Mouse (Mus musculus) neural tube, postnatal 0 days (tissue): ENCODE results near the gene Ppif. TPM values are rescaled to one million over a fixed set of nuclear protein-coding genes. Genes with fewer than 3 reads are reported as not detected.

Experiments
- polyA plus RNA-seq: library from polyadenylated mRNA; unstranded; fragments of >200 nt; fragmentation: Nextera tagmentation; extraction: Ambion mirVana; gene quantifications from 2 replicates; pipeline ENCODE4 v1.2.1, GENCODE M21; 2015

Gene Ppif
- 55.1 and 55.8 TPM in 2 replicates for polyA plus RNA-seq

DNA sequence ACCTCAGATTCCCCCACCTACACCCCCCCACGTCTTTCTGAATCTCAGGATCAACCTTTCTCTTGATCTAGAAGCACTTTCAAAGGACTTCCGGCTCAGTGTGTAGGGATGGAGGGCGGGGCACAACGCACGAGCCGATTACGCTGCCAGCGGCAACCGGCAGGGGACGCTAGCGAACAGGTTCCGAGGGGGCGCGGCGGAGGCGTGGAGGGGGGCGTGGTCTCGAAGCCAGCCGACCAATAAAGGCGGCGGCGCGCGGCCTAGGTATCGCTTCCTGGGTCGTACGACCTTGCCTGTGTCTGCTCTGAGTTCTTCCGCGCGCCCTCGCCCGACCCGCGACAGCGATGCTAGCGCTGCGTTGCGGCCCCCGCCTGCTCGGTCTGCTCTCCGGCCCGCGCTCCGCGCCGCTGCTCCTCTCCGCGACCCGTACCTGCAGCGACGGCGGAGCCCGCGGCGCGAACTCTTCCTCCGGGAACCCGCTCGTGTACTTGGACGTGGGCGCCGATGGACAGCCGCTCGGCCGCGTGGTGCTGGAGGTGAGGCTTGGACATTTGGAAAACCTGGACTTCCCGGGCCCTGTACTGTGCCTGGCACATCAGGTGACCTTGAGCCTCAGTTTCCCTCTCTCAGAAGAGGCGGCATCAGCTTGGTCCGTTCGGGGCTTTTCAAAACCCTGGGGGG is at the start of gene Ppif:
TSS of gene Ppif (plus strand) at position 267 of the 681 bp plus-strand sequence.

Other genes with a start within 250 kb of the Ppif start
- gene Zmiz1, start 235.0 kb upstream of the Ppif start, polyA plus RNA-seq = 44.1 and 53.6 TPM in 2 replicates
- 20.8 and 21.1 TPM in 2 replicates for gene Zcchc24, start 74.9 kb downstream of the Ppif start, polyA plus RNA-seq
- gene Anxa11, start 148.0 kb downstream of the Ppif start, polyA plus RNA-seq = 3.1 and 4.2 TPM in 2 replicates
- gene Plac9a, start 208.9 kb downstream of the Ppif start, polyA plus RNA-seq = 1.3 TPM in 1 of 2 replicates, not detected in the other
- gene Tmem254a, start 233.5 kb downstream of the Ppif start, polyA plus RNA-seq = 5.4 and 5.8 TPM in 2 replicates
- gene Cphx1, start 244.2 kb downstream of the Ppif start, polyA plus RNA-seq = 0.14 TPM in 1 of 2 replicates, not detected in the other